Mouse (Mus musculus) brain, embryonic 14.5 days (tissue): Measurements from ENCODE around the gene Grhl1.

Source experiments
- CTCF ChIP-seq: fragments of 200-500 bp; IDR thresholded peaks from 2 replicates; pipeline ENCODE4 v1.5.1; 2012; ENCODE audit warnings: inconsistent platforms, mild to moderate bottlenecking, moderate library complexity, borderline replicate concordance; ENCODE audit not compliant: insufficient read depth, insufficient read length; ENCODE audit errors: extremely low read depth
- POLR2A ChIP-seq: fragments of 200-500 bp; IDR thresholded peaks from 2 replicates; pipeline ENCODE4 v1.6.1; 2012; ENCODE audit warnings: mild to moderate bottlenecking, inconsistent platforms, borderline replicate concordance; ENCODE audit not compliant: poor library complexity, insufficient read depth, insufficient read length, severe bottlenecking; ENCODE audit errors: extremely low read depth

GRCm38 (mm10) chr12:24599366-24599895, 27.3 kb downstream of the Grhl1 start:
- TF ChIP-seq CTCF (no peak), POLR2A (no peak)
